Mouse (Mus musculus) kidney, postnatal 4 days (tissue): ENCODE data around the gene Phf21b.

ENCODE experiments used
- DNase-seq, 2 experiments: peaks; one replicate each; pipeline ENCODE4 v3.0.0; 2021; ENCODE audit warnings: mixed read lengths in 2 of 2

Phf21b gene

GRCm38 (mm10) chr15:84856006-84856995, at the start of gene Phf21b:
Gene Phf21b, minus strand, starts transcription at chr15:84856049.
- peak; percentile 91 to 95 for DNase-seq

- no peak for DNase-seq
These were observed 48.1 kb upstream of the Phf21b start for GRCm38 (mm10) chr15:84903843-84904385.

- DNase-seq, result peak in 1 of 2 experiments; percentile 8
These were observed 42.2 kb upstream of the Phf21b start for GRCm38 (mm10) chr15:84898077-84898476.

GRCm38 (mm10) chr15:84896664-84897063, 40.8 kb upstream of the Phf21b start:
- no peak for DNase-seq

- DNase-seq, result peak in 1 of 2 experiments; percentile 5
These were observed 40.4 kb upstream of the Phf21b start for GRCm38 (mm10) chr15:84896216-84896615.

- DNase-seq, result peak; percentile 73 to 77
These were observed 35.8 kb upstream of the Phf21b start for GRCm38 (mm10) chr15:84891658-84892057.

GRCm38 (mm10) chr15:84891246-84891645, 35.4 kb upstream of the Phf21b start:
- no peak for DNase-seq

- no peak for DNase-seq
These were observed 32.2 kb upstream of the Phf21b start for GRCm38 (mm10) chr15:84888066-84888465.

- DNase-seq, result no peak
These were observed 21.4 kb upstream of the Phf21b start for GRCm38 (mm10) chr15:84877029-84877815.

GRCm38 (mm10) chr15:84873867-84874266, 18.0 kb upstream of the Phf21b start:
- no peak for DNase-seq

GRCm38 (mm10) chr15:84873079-84873478, 17.2 kb upstream of the Phf21b start:
- no peak for DNase-seq

- DNase-seq, result no peak
These were observed 16.0 kb upstream of the Phf21b start for GRCm38 (mm10) chr15:84871802-84872201.

GRCm38 (mm10) chr15:84861911-84862310, 6.1 kb upstream of the Phf21b start:
- no peak for DNase-seq

- DNase-seq, result no peak
These were observed 1.8 kb upstream of the Phf21b start for GRCm38 (mm10) chr15:84857623-84858022.

- DNase-seq, result peak; percentile 54 to 70
These were observed 638 bp downstream of the Phf21b start for GRCm38 (mm10) chr15:84854921-84855901.

GRCm38 (mm10) chr15:84854171-84854811, 1.6 kb downstream of the Phf21b start:
- peak; percentile 18 to 31 for DNase-seq

- peak; percentile 87 to 92 for DNase-seq
These were observed 2.4 kb downstream of the Phf21b start for GRCm38 (mm10) chr15:84853261-84854137.

- peak; percentile 21 to 32 for DNase-seq
These were observed 3.3 kb downstream of the Phf21b start for GRCm38 (mm10) chr15:84852457-84853070.

GRCm38 (mm10) chr15:84850321-84850720, 5.5 kb downstream of the Phf21b start:
- no peak for DNase-seq

- DNase-seq, result no peak
These were observed 9.6 kb downstream of the Phf21b start for GRCm38 (mm10) chr15:84846216-84846615.
